Mouse (Mus musculus): ENCODE results near the gene Inpp5b.

Gene Inpp5b

GRCm38 (mm10) chr4:124741376-124742343 is at the start of gene Inpp5b:
Gene Inpp5b (plus strand): TSS chr4:124741850.
- TF ChIP-seq GATA4 (IDR thresholded peaks at IDR 0.05; ENCODE audit: insufficient replicate concordance, low read length), result no peak

GRCm38 (mm10) chr4:124692416-124692861 is 49.2 kb upstream of the Inpp5b start:
- no peak for TF ChIP-seq GATA4 (IDR thresholded peaks at IDR 0.05; ENCODE audit: insufficient replicate concordance, low read length)

- TF ChIP-seq GATA4 (IDR thresholded peaks at IDR 0.05; ENCODE audit: insufficient replicate concordance, low read length), result peak; percentile 39; the same call in 1 of the 2 replicates
Measured at GRCm38 (mm10) chr4:124693135-124693894, 48.3 kb upstream of the Inpp5b start, which contains the start of gene Utp11. Gene Utp11 (minus strand): TSS chr4:124693600.

- TF ChIP-seq GATA4 (IDR thresholded peaks at IDR 0.05; ENCODE audit: insufficient replicate concordance, low read length), result no peak
Measured at GRCm38 (mm10) chr4:124694572-124694971, 47.1 kb upstream of the Inpp5b start.

GRCm38 (mm10) chr4:124695786-124696516 is 45.7 kb upstream of the Inpp5b start:
- TF ChIP-seq GATA4 (IDR thresholded peaks at IDR 0.05; ENCODE audit: insufficient replicate concordance, low read length), result no peak

GRCm38 (mm10) chr4:124699791-124700190 is 41.9 kb upstream of the Inpp5b start:
- no peak for TF ChIP-seq GATA4 (IDR thresholded peaks at IDR 0.05; ENCODE audit: insufficient replicate concordance, low read length)

- TF ChIP-seq GATA4 (IDR thresholded peaks at IDR 0.05; ENCODE audit: insufficient replicate concordance, low read length), result no peak
Measured at GRCm38 (mm10) chr4:124700248-124700971, 41.2 kb upstream of the Inpp5b start, which contains the start of gene Fhl3. Gene Fhl3 (plus strand): TSS chr4:124700701.

- no peak for TF ChIP-seq GATA4 (IDR thresholded peaks at IDR 0.05; ENCODE audit: insufficient replicate concordance, low read length)
Measured at GRCm38 (mm10) chr4:124701052-124701845, 40.4 kb upstream of the Inpp5b start.

- no peak for TF ChIP-seq GATA4 (IDR thresholded peaks at IDR 0.05; ENCODE audit: insufficient replicate concordance, low read length)
Measured at GRCm38 (mm10) chr4:124701916-124702315, 39.7 kb upstream of the Inpp5b start.

GRCm38 (mm10) chr4:124703406-124703805 is 38.2 kb upstream of the Inpp5b start:
- TF ChIP-seq GATA4 (IDR thresholded peaks at IDR 0.05; ENCODE audit: insufficient replicate concordance, low read length), result no peak

- no peak for TF ChIP-seq GATA4 (IDR thresholded peaks at IDR 0.05; ENCODE audit: insufficient replicate concordance, low read length)
Measured at GRCm38 (mm10) chr4:124703881-124704796, 37.5 kb upstream of the Inpp5b start.

GRCm38 (mm10) chr4:124704797-124705474 is 36.7 kb upstream of the Inpp5b start:
- peak; percentile 94 for TF ChIP-seq GATA4 (IDR thresholded peaks at IDR 0.05; ENCODE audit: insufficient replicate concordance, low read length)

Measured in liver, adult (tissue).